In genomic region chr5:124043212-124043978, GRCm38 (mm10) we compare ENCODE assay signal across 8 mouse cellular contexts. TPM values are rescaled to one million over a fixed set of nuclear protein-coding genes. Genes with fewer than 3 reads are reported as not detected.
A peak's percentile ranks its signal among the peaks of the same experiment; 100 is the strongest.
DNase-seq lines count a peak whose midpoint lies in the region; ATAC-seq and TF ChIP-seq lines count a peak whose summit lies in the region.

No protein-coding gene starts in this region.

- no peaks in the 10 kb centered on the region for H3K27me3 ChIP-seq in embryonic facial prominence, embryonic 15.5 days
- no peaks in the 10 kb centered on the region for H3K27me3 ChIP-seq in heart, postnatal 0 days (ENCODE audit: control insufficient read depth, insufficient read depth, low read length)
- no peaks in the 10 kb centered on the region for H3K27me3 ChIP-seq in midbrain, embryonic 16.5 days (ENCODE audit: control insufficient read depth, insufficient read depth, low read depth, low read length)

- no peak overlapping the region for H3K9ac ChIP-seq in embryonic facial prominence, embryonic 15.5 days
- H3K9ac ChIP-seq in heart, postnatal 0 days (replicated peaks; ENCODE audit: low read depth, low read length) = peak overlapping the region; percentile 27; the same call in 1 of the 2 replicates
- H3K9ac ChIP-seq in midbrain, embryonic 16.5 days (ENCODE audit: low read depth, low read length) = 0 out of 2 replicates have a peak overlapping the region, but pooled peaks have one; percentile 6

- WGBS in embryonic facial prominence, embryonic 15.5 days = 27% methylated on average over 10 of the region's 10 CpGs
- 19% methylated on average over 10 of the region's 10 CpGs for WGBS in heart, postnatal 0 days
- WGBS in midbrain, embryonic 16.5 days = 15% methylated on average over 10 of the region's 10 CpGs

- no peak for TF ChIP-seq CTCF in heart, postnatal 0 days (IDR thresholded peaks at IDR 0.05; ENCODE audit: low read depth)

- no peaks in the 10 kb centered on the region for H3K9me3 ChIP-seq in embryonic facial prominence, embryonic 15.5 days (replicated peaks)
- no peaks in the 10 kb centered on the region for H3K9me3 ChIP-seq in heart, postnatal 0 days (replicated peaks; ENCODE audit: control insufficient read depth, low read length)
- no peaks in the 10 kb centered on the region for H3K9me3 ChIP-seq in midbrain, embryonic 16.5 days (replicated peaks; ENCODE audit: control insufficient read depth, low read length, poor library complexity, severe bottlenecking)

- peaks cover 12% of the 10 kb centered on the region; the same call in 1 of the 2 replicates for H3K4me1 ChIP-seq in embryonic facial prominence, embryonic 15.5 days
- peaks cover 21% of the 10 kb centered on the region for H3K4me1 ChIP-seq in heart, postnatal 0 days (ENCODE audit: control insufficient read depth, insufficient read depth)
- peaks cover 8% of the 10 kb centered on the region for H3K4me1 ChIP-seq in midbrain, embryonic 16.5 days (ENCODE audit: control insufficient read depth, insufficient read depth, low read length)

- peak; percentile 80 for DNase-seq in ovary, adult 18-20 months (ENCODE audit: low spot score)
- DNase-seq in ovary, postnatal 10 days (ENCODE audit: low spot score) = no peak
- peak; percentile 91 for DNase-seq in heart, postnatal 0 days (ENCODE audit: low spot score)
- DNase-seq in left cerebral cortex, adult 18-20 months (ENCODE audit: low spot score in 2 of 2) = peak; percentile 65 to 85
- no peak for DNase-seq in spleen, postnatal 36 days (ENCODE audit: low spot score in 2 of 2)

- peak; percentile 83 for TF ChIP-seq EP300 in heart, postnatal 0 days (IDR thresholded peaks at IDR 0.05; ENCODE audit: low read depth)

- peak overlapping the region; percentile 78 for H3K27ac ChIP-seq in embryonic facial prominence, embryonic 15.5 days (replicated peaks)
- peak overlapping the region; percentile 99 for H3K27ac ChIP-seq in heart, postnatal 0 days (ENCODE audit: low read depth)
- H3K27ac ChIP-seq in midbrain, embryonic 16.5 days (ENCODE audit: low read length) = peak overlapping the region; percentile 79

- no peak overlapping the region for H3K4me3 ChIP-seq in embryonic facial prominence, embryonic 15.5 days (replicated peaks)
- H3K4me3 ChIP-seq in heart, postnatal 0 days (ENCODE audit: low read depth, low read length) = no peak overlapping the region
- no peak overlapping the region for H3K4me3 ChIP-seq in midbrain, embryonic 16.5 days (ENCODE audit: low read depth, low read length)

- no peaks in the 10 kb centered on the region for H3K36me3 ChIP-seq in embryonic facial prominence, embryonic 15.5 days
- no peaks in the 10 kb centered on the region for H3K36me3 ChIP-seq in heart, postnatal 0 days (replicated peaks; ENCODE audit: control insufficient read depth, insufficient read depth, low read length)
- no peaks in the 10 kb centered on the region for H3K36me3 ChIP-seq in midbrain, embryonic 16.5 days (ENCODE audit: control insufficient read depth, insufficient read depth, low read length)

- no peak overlapping the region for H3K4me2 ChIP-seq in embryonic facial prominence, embryonic 15.5 days (replicated peaks)
- peak overlapping the region; percentile 36 for H3K4me2 ChIP-seq in heart, postnatal 0 days (ENCODE audit: low read depth, low read length)
- H3K4me2 ChIP-seq in midbrain, embryonic 16.5 days (ENCODE audit: low read length) = no peak overlapping the region

- ATAC-seq in embryonic facial prominence, embryonic 15.5 days (ENCODE audit: insufficient number of reproducible peaks, low FRiP score, low TSS enrichment, low read depth) = peak; percentile 71
- ATAC-seq in heart, postnatal 0 days (ENCODE audit: insufficient read depth, low read depth) = peak; percentile 92
- ATAC-seq in midbrain, embryonic 16.5 days = peak; percentile 89
- no peak for ATAC-seq in granulocyte monocyte progenitor cell, adult 5-6 weeks (replicated peaks; ENCODE audit: poor library complexity, severe bottlenecking)

RNA-seq across cellular contexts. Expression of gene Vps37b, which starts 11.3 kb away (rescaled TPM):
- 37.7 and 39.1 TPM in 2 replicates for polyA plus RNA-seq in embryonic facial prominence, embryonic 15.5 days (2015; fragmentation: Nextera tagmentation; extraction: Ambion mirVana)
- 51.4 and 59.6 TPM in 2 replicates for total RNA-seq in heart, postnatal 0 days (2014; rRNA removed; ENCODE audit: low replicate concordance)
- 44.5 and 55.7 TPM in 2 replicates for polyA plus RNA-seq in heart, postnatal 0 days (2015; fragmentation: Nextera tagmentation; extraction: Ambion mirVana)
- total RNA-seq in left cerebral cortex, adult 18-20 months (2021) = 10 to 100 TPM; 43.2 to 50.5 TPM
- 59.5 and 62.0 TPM in 2 replicates for polyA plus RNA-seq in midbrain, embryonic 16.5 days (2015; fragmentation: Nextera tagmentation; extraction: Ambion mirVana)
- 7.6 and 11.1 TPM in 2 replicates for total RNA-seq in granulocyte monocyte progenitor cell, adult 5-6 weeks (2014; fragmentation: Nextera tagmentation)
- 9.5 and 11.6 TPM in 2 replicates for total RNA-seq in granulocyte monocyte progenitor cell, adult 5-6 weeks (2017)

RNA-seq across cellular contexts. Expression of gene Abcb9, which starts 52.2 kb away (rescaled TPM):
- 2.4 and 2.9 TPM in 2 replicates for polyA plus RNA-seq in embryonic facial prominence, embryonic 15.5 days (2015; fragmentation: Nextera tagmentation; extraction: Ambion mirVana)
- 1.8 and 5.4 TPM in 2 replicates for total RNA-seq in heart, postnatal 0 days (2014; rRNA removed; ENCODE audit: low replicate concordance)
- polyA plus RNA-seq in heart, postnatal 0 days (2015; fragmentation: Nextera tagmentation; extraction: Ambion mirVana) = 2.3 and 3.0 TPM in 2 replicates
- total RNA-seq in left cerebral cortex, adult 18-20 months (2021) = 10 to 100 TPM; 53.1 to 57.1 TPM
- polyA plus RNA-seq in midbrain, embryonic 16.5 days (2015; fragmentation: Nextera tagmentation; extraction: Ambion mirVana) = 15.5 and 21.7 TPM in 2 replicates
- 0.71 and 0.96 TPM in 2 replicates for total RNA-seq in granulocyte monocyte progenitor cell, adult 5-6 weeks (2014; fragmentation: Nextera tagmentation)
- 0.73 and 2.7 TPM in 2 replicates for total RNA-seq in granulocyte monocyte progenitor cell, adult 5-6 weeks (2017)

Comparison
In these comparisons a context has a peak if more than half of its experiments do, and no peak if none do; other contexts are left out.
1. DNase-seq: peak in ovary, adult 18-20 months (single experiment), heart, postnatal 0 days (single experiment) and left cerebral cortex, adult 18-20 months (2 of 2); none in ovary, postnatal 10 days (single experiment) and spleen, postnatal 36 days (0 of 2).
2. Peak in every context shown above with its lines, with median percentiles within 50 percentile points of each other: H3K27ac ChIP-seq.